Mouse (Mus musculus) midbrain, embryonic 16.5 days (tissue): ENCODE results near the gene Gpm6b. TPM values are rescaled to one million over a fixed set of nuclear protein-coding genes. Genes with fewer than 3 reads are reported as not detected.

Experiments
- ATAC-seq: fragments of 200-750 bp; cut with Nextera tagmentation; 2 replicates; pipeline ENCODE4 v1.8.0; 2017; ENCODE audit warnings: moderate TSS enrichment
- H3K27ac ChIP-seq: fragments of 300-500 bp; sonication (generic); 2 replicates; pipeline ENCODE4 v1.5.1; 2014; ENCODE audit warnings: mild to moderate bottlenecking, low read length, mixed read lengths
- H3K27me3 ChIP-seq: fragments of 300-500 bp; sonication (generic); 2 replicates; pipeline ENCODE4 v1.6.1; 2014; ENCODE audit warnings: low read depth, low read length, mixed read lengths; ENCODE audit not compliant: control insufficient read depth, insufficient read depth
- H3K36me3 ChIP-seq: fragments of 300-500 bp; sonication (generic); 2 replicates; pipeline ENCODE4 v1.6.1; 2014; ENCODE audit warnings: mild to moderate bottlenecking, low read length, moderate library complexity, mixed read lengths; ENCODE audit not compliant: control insufficient read depth, insufficient read depth
- H3K4me1 ChIP-seq: fragments of 300-500 bp; sonication (generic); 2 replicates; pipeline ENCODE4 v1.6.1; 2014; ENCODE audit warnings: mild to moderate bottlenecking, low read length, mixed read lengths; ENCODE audit not compliant: control insufficient read depth, insufficient read depth
- H3K4me2 ChIP-seq: fragments of 300-500 bp; sonication (generic); 2 replicates; pipeline ENCODE4 v1.6.1; 2014; ENCODE audit warnings: mild to moderate bottlenecking, low read length, mixed read lengths
- H3K4me3 ChIP-seq: fragments of 300-500 bp; sonication (generic); 2 replicates; pipeline ENCODE4 v1.5.1; 2014; ENCODE audit warnings: low read depth, mild to moderate bottlenecking, low read length, moderate library complexity, mixed read lengths
- H3K9ac ChIP-seq: fragments of 300-500 bp; sonication (generic); 2 replicates; pipeline ENCODE4 v1.6.1; 2014; ENCODE audit warnings: low read depth, low read length, mixed read lengths
- H3K9me3 ChIP-seq: fragments of 300-500 bp; sonication (generic); replicated peaks from 2 replicates; pipeline ENCODE4 v1.6.1; 2014; ENCODE audit warnings: mild to moderate bottlenecking, low read length, mixed read lengths; ENCODE audit not compliant: control insufficient read depth, poor library complexity, severe bottlenecking
- WGBS: fragments of 180-500 bp; shearing (Covaris S2); extraction: QIAGEN DNeasy Blood & Tissue Kit; methylation state at CpG from one replicate; pipeline ENCODE4 v1.1.7; 2014; 5-methylcytosine and 5-hydroxymethylcytosine counted together
- polyA plus RNA-seq: library from polyadenylated mRNA; unstranded; fragments of >200 nt; fragmentation: Nextera tagmentation; extraction: Ambion mirVana; gene quantifications from 2 replicates; pipeline ENCODE4 v1.2.1, GENCODE M21; 2015

Gpm6b gene
- polyA plus RNA-seq, 1 experiment from 2014 or later = 282 TPM

GRCm38 (mm10) chrX:166384935-166385334, 146.2 kb downstream of the Gpm6b start:
- H3K27ac ChIP-seq = no peak overlapping the region
- H3K27me3 ChIP-seq = no peaks in the 10 kb centered on the region
- H3K9me3 ChIP-seq = no peaks in the 10 kb centered on the region
- no peak overlapping the region for H3K4me3 ChIP-seq
- H3K36me3 ChIP-seq = no peaks in the 10 kb centered on the region; the same call in 1 of the 2 replicates
- no peak for ATAC-seq
- no peak overlapping the region for H3K4me2 ChIP-seq
- H3K9ac ChIP-seq = no peak overlapping the region
- WGBS = 70% methylated on average over 3 of the region's 3 CpGs
- H3K4me1 ChIP-seq = no peaks in the 10 kb centered on the region

- no peaks in the 10 kb centered on the region for H3K4me1 ChIP-seq
- no peaks in the 10 kb centered on the region for H3K27me3 ChIP-seq
- H3K27ac ChIP-seq = no peak overlapping the region
- no peaks in the 10 kb centered on the region for H3K9me3 ChIP-seq
- no peak overlapping the region for H3K4me2 ChIP-seq
- H3K9ac ChIP-seq = no peak overlapping the region
- no peak overlapping the region for H3K4me3 ChIP-seq
- no peak for ATAC-seq
- 89% methylated on average over 6 of the region's 6 CpGs for WGBS
- H3K36me3 ChIP-seq = no peaks in the 10 kb centered on the region; the same call in 1 of the 2 replicates
Measured at GRCm38 (mm10) chrX:166386656-166387055, 147.9 kb downstream of the Gpm6b start.

- Histone ChIP-seq H3K27me3 (no peaks in the 10 kb centered on the region), H3K27ac (no peak overlapping the region), H3K4me2 (no peak overlapping the region), H3K4me3 (no peak overlapping the region), H3K9me3 (no peaks in the 10 kb centered on the region), H3K4me1 (no peaks in the 10 kb centered on the region), H3K36me3 (no peaks in the 10 kb centered on the region), H3K9ac (no peak overlapping the region)
- no peak for ATAC-seq
- WGBS = 89% methylated on average over 1 of the region's 1 CpGs
Measured at GRCm38 (mm10) chrX:166393753-166394152, 155.0 kb downstream of the Gpm6b start.

GRCm38 (mm10) chrX:166407865-166408264, 169.2 kb downstream of the Gpm6b start:
- H3K27ac ChIP-seq = no peak overlapping the region
- no peak overlapping the region for H3K4me3 ChIP-seq
- no peaks in the 10 kb centered on the region; the same call in 1 of the 2 replicates for H3K27me3 ChIP-seq
- ATAC-seq = no peak
- H3K4me2 ChIP-seq = no peak overlapping the region
- no peaks in the 10 kb centered on the region for H3K9me3 ChIP-seq
- no peaks in the 10 kb centered on the region for H3K4me1 ChIP-seq
- H3K36me3 ChIP-seq = peaks cover 3% of the 10 kb centered on the region; the same call in 1 of the 2 replicates
- no peak overlapping the region for H3K9ac ChIP-seq

GRCm38 (mm10) chrX:166416196-166416595, 177.5 kb downstream of the Gpm6b start:
- H3K9ac ChIP-seq = no peak overlapping the region
- WGBS = 66% methylated on average over 5 of the region's 6 CpGs
- ATAC-seq = no peak

GRCm38 (mm10) chrX:166434812-166435211, 196.1 kb downstream of the Gpm6b start:
- H3K4me2 ChIP-seq = no peak overlapping the region
- no peaks in the 10 kb centered on the region for H3K27me3 ChIP-seq
- WGBS = 94% methylated on average over 2 of the region's 2 CpGs
- ATAC-seq = no peak
- H3K36me3 ChIP-seq = no peaks in the 10 kb centered on the region
- H3K9ac ChIP-seq = no peak overlapping the region
- H3K4me3 ChIP-seq = no peak overlapping the region
- no peaks in the 10 kb centered on the region for H3K9me3 ChIP-seq
- no peak overlapping the region for H3K27ac ChIP-seq
- H3K4me1 ChIP-seq = peaks cover 4% of the 10 kb centered on the region; the same call in 1 of the 2 replicates

More at GRCm38 (mm10) chrX:166416196-166416595, 177.5 kb downstream of the Gpm6b start:
- Histone ChIP-seq H3K4me1 (no peaks in the 10 kb centered on the region), H3K9me3 (no peaks in the 10 kb centered on the region), H3K27me3 (no peaks in the 10 kb centered on the region), H3K4me2 (no peak overlapping the region), H3K4me3 (no peak overlapping the region), H3K36me3 (no peaks in the 10 kb centered on the region), H3K27ac (no peak overlapping the region)

Other genes with a start within 250 kb of the Gpm6b start
- 7.2 and 7.7 TPM in 2 replicates for gene Gemin8, start 68.5 kb upstream of the Gpm6b start, polyA plus RNA-seq
- gene Trappc2, start 201.7 kb downstream of the Gpm6b start, polyA plus RNA-seq = 92.9 and 98.7 TPM in 2 replicates
- gene Ofd1, start 201.8 kb downstream of the Gpm6b start, polyA plus RNA-seq = 5.7 and 6.3 TPM in 2 replicates
- 45.0 and 47.0 TPM in 2 replicates for gene Rab9, start 241.0 kb downstream of the Gpm6b start, polyA plus RNA-seq